Comparison of ENCODE assay signal across 26 mouse cellular contexts in the genomic region with DNA sequence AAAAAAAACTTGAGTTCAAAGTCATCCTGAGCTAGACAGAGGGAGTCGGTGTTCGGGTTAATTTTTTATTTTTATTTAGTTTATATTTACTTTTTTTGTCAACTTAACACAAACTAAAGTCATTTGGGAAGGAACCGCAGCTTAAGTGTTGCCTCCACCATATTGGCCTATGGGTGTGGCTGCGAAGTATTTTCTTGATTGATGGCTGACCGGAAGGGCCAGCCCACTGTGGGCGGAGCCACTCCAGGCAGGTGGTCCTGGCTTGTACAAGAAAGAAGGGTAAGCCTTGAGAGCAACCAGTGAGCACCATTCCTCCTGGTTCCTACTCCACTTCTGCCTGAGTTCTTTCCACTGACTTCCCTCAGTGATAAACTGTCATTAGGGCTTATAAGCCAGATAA. TPM values are rescaled to one million over a fixed set of nuclear protein-coding genes. Genes with fewer than 3 reads are reported as not detected.
"Had no signal": no experiment of that assay in that cellular context is flagged by ENCODE, and none has a peak within 500 bp of the region (broad histone marks: within the 10 kb centered on the region; RNA-seq: fewer than 3 reads in every experiment).

No protein-coding gene starts in this region.

- ATAC-seq: liver, postnatal 0 days; lung, postnatal 0 days; midbrain, embryonic 13.5 days; midbrain, embryonic 15.5 days had no signal

- H3K9me3 ChIP-seq: lung, embryonic 15.5 days; megakaryocyte, embryonic 14.5 days; midbrain, embryonic 13.5 days; midbrain, embryonic 15.5 days; neural tube, embryonic 13.5 days; neural tube, embryonic 15.5 days; stomach, embryonic 15.5 days had no signal

- H3K27ac ChIP-seq: lung, embryonic 15.5 days; macrophage; midbrain, embryonic 13.5 days; midbrain, embryonic 15.5 days; neural tube, embryonic 13.5 days; neural tube, embryonic 15.5 days; stomach, embryonic 15.5 days; stomach, postnatal 0 days had no signal

- H3K36me3 ChIP-seq: lung, embryonic 15.5 days; midbrain, embryonic 13.5 days; midbrain, embryonic 15.5 days; neural tube, embryonic 13.5 days; neural tube, embryonic 15.5 days; stomach, embryonic 15.5 days had no signal

- H3K9ac ChIP-seq: liver, postnatal 0 days; lung, embryonic 15.5 days; midbrain, embryonic 13.5 days; midbrain, embryonic 15.5 days; neural tube, embryonic 13.5 days; neural tube, embryonic 15.5 days; stomach, embryonic 15.5 days had no signal

- DNase-seq: liver, postnatal 0 days; lung, adult 2 months; lung, postnatal 14 days; lung, postnatal 36 days; retina, postnatal 1 day; right cerebral cortex, adult 18-20 months; right cerebral cortex, postnatal 25 days; right cerebral cortex, postnatal 4 days; spleen, adult 18-20 months; thymus, adult 2 months; thymus, postnatal 25 days; thymus, postnatal 4 days had no signal

- H3K4me1 ChIP-seq: midbrain, embryonic 13.5 days; midbrain, embryonic 15.5 days; neural tube, embryonic 13.5 days; neural tube, embryonic 15.5 days; stomach, embryonic 15.5 days had no signal

- H3K4me3 ChIP-seq: lung, embryonic 15.5 days; megakaryocyte, embryonic 14.5 days; midbrain, embryonic 13.5 days; midbrain, embryonic 15.5 days; myocyte; neural tube, embryonic 13.5 days; neural tube, embryonic 15.5 days; stomach, embryonic 15.5 days had no signal

- H3K4me2 ChIP-seq: lung, embryonic 15.5 days; midbrain, embryonic 11.5 days; midbrain, embryonic 13.5 days; midbrain, embryonic 15.5 days; neural tube, embryonic 13.5 days; neural tube, embryonic 15.5 days; stomach, embryonic 15.5 days had no signal

- H3K27me3 ChIP-seq: lung, embryonic 15.5 days; midbrain, embryonic 13.5 days; midbrain, embryonic 15.5 days; neural tube, embryonic 13.5 days; neural tube, embryonic 15.5 days; stomach, embryonic 15.5 days had no signal

RNA-seq across cellular contexts. Expression of a gene that starts 14.0 kb away (rescaled TPM):
- polyA plus RNA-seq: macrophage; midbrain, embryonic 13.5 days; neural tube, embryonic 13.5 days had no signal

RNA-seq across cellular contexts. Expression of a gene that starts 21.4 kb away (rescaled TPM):
- polyA plus RNA-seq: liver, postnatal 0 days; macrophage; midbrain, embryonic 11.5 days; midbrain, embryonic 13.5 days; midbrain, embryonic 15.5 days; neural tube, embryonic 11.5 days; neural tube, embryonic 13.5 days; neural tube, embryonic 15.5 days; small intestine, adult 2 months; stomach, embryonic 15.5 days had no signal
